ENCODE assay signal across 8 mouse cellular contexts in genomic region chr9:56223429-56224051, GRCm38 (mm10). TPM values are rescaled to one million over a fixed set of nuclear protein-coding genes. Genes with fewer than 3 reads are reported as not detected.
DNase-seq lines count a peak whose midpoint lies in the region; ATAC-seq lines count a peak whose summit lies in the region.
"Not testable (repeated sequence)": the region's sequence is repeated elsewhere in the genome, so short reads cannot be mapped to it uniquely, and the experiment has no call there.

No protein-coding gene starts in this region.

- H3K36me3 ChIP-seq in hindbrain, embryonic 10.5 days = peaks cover 12% of the 10 kb centered on the region
- H3K36me3 ChIP-seq in limb, embryonic 15.5 days; midbrain, embryonic 14.5 days (ENCODE audit: control insufficient read depth, insufficient read depth, low read length): not testable (repeated sequence)

- peak; percentile 89 to 91 for DNase-seq in B cell, adult 2 months
- peak; percentile 42 to 53 for DNase-seq in cerebellum, postnatal 10 days
- peak; percentile 90 to 94 for DNase-seq in frontal cortex, postnatal 36 days (ENCODE audit: low spot score in 2 of 2)
- not testable (repeated sequence) for DNase-seq in hindbrain, embryonic 10.5 days (ENCODE audit: low spot score)
- peak; percentile 68 to 69 for DNase-seq in kidney, postnatal 4 days
- DNase-seq in midbrain, embryonic 14.5 days = peak; percentile 24
- DNase-seq in spleen, postnatal 10 days (ENCODE audit: low spot score in 2 of 2) = peak; percentile 60 to 88

- not testable (repeated sequence) for H3K9ac ChIP-seq in limb, embryonic 15.5 days; midbrain, embryonic 14.5 days (replicated peaks; ENCODE audit: low read length)

- H3K27me3 ChIP-seq in hindbrain, embryonic 10.5 days (ENCODE audit: insufficient read depth, poor library complexity, severe bottlenecking) = peaks cover 13% of the 10 kb centered on the region
- not testable (repeated sequence) for H3K27me3 ChIP-seq in limb, embryonic 15.5 days; midbrain, embryonic 14.5 days (ENCODE audit: control insufficient read depth, insufficient read depth, low read length)

- peak; percentile 100 for ATAC-seq in limb, embryonic 15.5 days (ENCODE audit: insufficient number of reproducible peaks, low FRiP score, low TSS enrichment, low read depth)
- ATAC-seq in midbrain, embryonic 14.5 days (ENCODE audit: low FRiP score, low TSS enrichment) = peak; percentile 100

- not testable (repeated sequence) for H3K4me1 ChIP-seq in hindbrain, embryonic 10.5 days (replicated peaks); limb, embryonic 15.5 days; midbrain, embryonic 14.5 days (ENCODE audit: control insufficient read depth, insufficient read depth, low read length)

- not testable (repeated sequence) for H3K9me3 ChIP-seq in hindbrain, embryonic 10.5 days; limb, embryonic 15.5 days; midbrain, embryonic 14.5 days (ENCODE audit: control insufficient read depth, low read length)

- H3K4me3 ChIP-seq in hindbrain, embryonic 10.5 days = peak overlapping the region; percentile 28; the same call in 1 of the 2 replicates
- peak overlapping the region; percentile 16; the same call in 1 of the 2 replicates for H3K4me3 ChIP-seq in limb, embryonic 15.5 days
- H3K4me3 ChIP-seq in midbrain, embryonic 14.5 days (replicated peaks; ENCODE audit: low read depth, low read length) = peak overlapping the region; percentile 21

- not testable (repeated sequence) for H3K27ac ChIP-seq in hindbrain, embryonic 10.5 days; limb, embryonic 15.5 days; midbrain, embryonic 14.5 days (replicated peaks; ENCODE audit: low read depth, low read length)

- WGBS in hindbrain, embryonic 10.5 days = 25% methylated on average over 45 of the region's 45 CpGs
- WGBS in limb, embryonic 15.5 days = 21% methylated on average over 37 of the region's 45 CpGs
- WGBS in midbrain, embryonic 14.5 days = 10% methylated on average over 32 of the region's 45 CpGs

- H3K4me2 ChIP-seq in limb, embryonic 15.5 days = peak overlapping the region; percentile 5; the same call in 1 of the 2 replicates
- H3K4me2 ChIP-seq in midbrain, embryonic 14.5 days (ENCODE audit: low read length) = peak overlapping the region; percentile 40

RNA-seq across cellular contexts. Expression of gene Tspan3, which starts 58.3 kb away (rescaled TPM):
- polyA plus RNA-seq in hindbrain, embryonic 10.5 days (2016; fragmentation: Nextera tagmentation; extraction: Ambion mirVana) = 546 and 562 TPM in 2 replicates
- polyA plus RNA-seq in limb, embryonic 15.5 days (2015; fragmentation: Nextera tagmentation; extraction: Ambion mirVana) = 463 and 504 TPM in 2 replicates
- polyA plus RNA-seq in midbrain, embryonic 14.5 days (2014; fragmentation: Nextera tagmentation; extraction: Ambion mirVana) = 555 and 629 TPM in 2 replicates
